Mouse (Mus musculus): ENCODE measurements at regions not wholly inside any gene's neighbourhood (a gene's known extent, or its start where the extent isn't known, plus 50 kb on each side); places are given as distances from the start of the nearest gene placed in this dataset.

DNA sequence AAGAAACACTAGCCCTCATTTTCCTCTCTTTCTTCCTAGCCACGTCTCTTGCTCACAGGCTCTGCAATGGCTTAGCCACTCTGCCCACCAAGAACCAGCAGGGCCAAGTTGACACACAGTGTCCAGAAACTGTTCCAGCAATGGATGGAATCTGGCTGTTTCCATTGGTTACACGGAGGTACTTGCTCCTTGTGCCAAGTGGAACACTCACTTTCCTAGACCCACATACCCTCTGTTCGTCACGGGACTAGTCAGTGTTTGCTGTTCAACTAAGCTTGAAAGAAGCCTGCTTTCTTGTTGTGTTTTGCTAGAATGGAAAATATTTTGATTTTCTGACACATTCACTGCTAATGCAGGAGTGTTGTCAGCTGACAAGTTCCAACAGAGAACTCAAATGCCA is 575.7 kb upstream of the Gulo start:
- TF ChIP-seq GATA1 (IDR thresholded peaks at IDR 0.05; ENCODE audit: low read length): no peak

DNA sequence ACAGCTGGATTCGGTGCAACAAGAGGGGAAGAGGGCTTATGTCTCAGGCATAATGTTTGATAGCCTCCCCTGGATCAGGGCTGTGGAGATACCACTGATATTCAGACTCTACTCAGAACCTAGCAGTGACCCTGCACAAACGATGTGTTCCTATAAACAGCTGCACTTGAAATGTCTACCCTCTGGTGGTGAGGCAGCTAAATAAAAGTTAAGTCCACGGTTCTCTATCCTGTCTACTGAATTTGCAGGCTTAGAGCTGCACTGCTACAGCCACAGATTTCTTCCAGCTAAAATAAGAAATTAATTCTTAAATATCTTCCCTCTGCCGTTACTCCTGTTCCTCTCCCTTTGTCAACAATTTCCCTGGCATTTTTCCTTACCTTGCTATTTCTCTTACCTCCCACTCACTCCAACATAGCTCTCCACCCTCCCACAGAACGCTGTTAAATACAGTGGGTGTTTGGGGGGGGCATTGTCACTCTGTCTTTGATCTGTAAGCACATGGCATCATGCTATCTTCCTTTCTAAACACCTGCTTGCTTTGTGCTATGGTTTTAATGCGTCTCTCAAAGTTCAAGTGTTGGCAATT is 571.0 kb upstream of the Gulo start:
- no peak for TF ChIP-seq GATA1 (IDR thresholded peaks at IDR 0.05; ENCODE audit: low read length)

DNA sequence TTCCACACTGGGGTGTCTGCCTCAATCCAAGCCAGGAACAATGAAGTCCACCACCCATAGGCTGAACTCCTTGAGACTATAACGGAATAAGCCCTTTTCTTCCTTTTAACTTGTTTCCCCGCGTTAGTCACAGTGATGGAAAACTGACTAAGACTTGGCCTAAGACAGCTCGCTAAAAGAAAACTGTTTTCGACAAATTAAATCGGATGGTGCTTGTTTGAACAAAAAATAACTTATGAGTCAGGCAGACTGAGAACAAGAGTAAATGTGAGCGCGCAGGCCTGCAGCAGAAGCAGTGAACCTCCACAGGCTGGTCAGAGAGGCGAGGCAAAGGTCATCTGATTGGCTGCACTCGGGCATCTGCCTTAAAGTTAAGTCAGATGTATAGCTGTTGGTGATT is 557.6 kb upstream of the Gulo start:
- no peak for TF ChIP-seq GATA1 (IDR thresholded peaks at IDR 0.05; ENCODE audit: low read length)

DNA sequence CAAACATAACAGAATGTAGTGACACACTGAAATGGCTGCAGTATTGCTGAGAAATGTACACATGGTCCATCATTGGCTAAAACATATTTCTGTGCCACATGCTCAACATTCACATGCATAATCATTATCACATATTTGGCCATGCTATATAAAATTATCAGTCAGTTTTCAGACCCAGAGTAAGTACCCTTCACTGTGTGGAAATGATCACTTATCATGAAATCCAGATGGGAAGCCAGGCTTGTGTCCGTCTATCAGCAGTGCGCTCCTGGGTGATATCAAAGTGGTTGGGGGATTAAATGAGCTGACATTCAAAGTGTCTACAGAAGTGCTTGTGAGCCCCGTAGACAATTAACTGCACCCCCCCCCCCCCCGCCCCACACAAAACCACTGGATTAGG is 553.7 kb upstream of the Gulo start:
- TF ChIP-seq GATA1 (IDR thresholded peaks at IDR 0.05; ENCODE audit: low read length): peak; percentile 43

DNA sequence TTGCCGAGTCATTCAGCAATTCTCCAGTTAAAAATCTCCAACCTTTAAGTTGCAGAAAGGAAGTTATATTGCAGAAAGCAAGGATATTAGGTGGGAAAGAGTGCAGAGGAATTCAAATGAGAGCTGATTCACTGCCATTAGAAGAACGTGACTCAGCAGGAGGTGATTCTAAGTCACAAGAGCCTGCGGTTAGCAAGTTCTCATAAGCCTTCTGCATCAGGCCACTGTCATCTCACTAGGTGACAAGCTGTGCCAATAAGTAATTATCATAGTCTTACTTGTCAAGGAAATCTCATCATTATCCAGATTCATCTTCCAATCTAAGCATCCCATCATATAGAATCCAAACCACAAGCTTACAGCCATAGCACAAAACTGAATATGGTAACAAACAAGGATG is 552.7 kb upstream of the Gulo start:
- no peak for TF ChIP-seq GATA1 (IDR thresholded peaks at IDR 0.05; ENCODE audit: low read length)

DNA sequence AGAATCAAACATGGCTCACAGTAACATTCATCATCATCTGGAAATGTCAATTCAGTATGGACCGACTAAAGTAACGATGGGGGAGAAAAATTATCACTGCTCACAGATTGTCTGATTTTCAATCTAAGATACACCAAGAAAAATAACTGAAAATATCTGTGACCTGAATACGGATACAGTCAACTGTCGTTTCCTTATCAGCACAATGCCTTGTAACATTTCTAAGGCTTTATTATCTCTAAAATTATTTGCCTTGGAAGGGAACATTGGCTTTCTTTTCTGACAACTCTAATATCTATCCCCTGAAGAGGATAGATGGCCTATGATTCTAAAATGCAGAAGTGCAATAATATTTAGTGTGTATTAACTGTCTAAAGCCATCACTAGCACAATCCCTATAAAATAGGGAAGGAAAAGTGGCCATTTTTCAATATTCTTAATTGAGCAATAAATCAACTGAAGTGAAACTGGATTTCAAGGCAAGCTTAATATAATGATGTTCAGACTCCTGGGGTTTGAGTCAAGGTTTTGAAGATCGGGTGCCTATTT is 552.1 kb upstream of the Gulo start:
- peak; percentile 57 for TF ChIP-seq GATA1 (IDR thresholded peaks at IDR 0.05; ENCODE audit: low read length)

DNA sequence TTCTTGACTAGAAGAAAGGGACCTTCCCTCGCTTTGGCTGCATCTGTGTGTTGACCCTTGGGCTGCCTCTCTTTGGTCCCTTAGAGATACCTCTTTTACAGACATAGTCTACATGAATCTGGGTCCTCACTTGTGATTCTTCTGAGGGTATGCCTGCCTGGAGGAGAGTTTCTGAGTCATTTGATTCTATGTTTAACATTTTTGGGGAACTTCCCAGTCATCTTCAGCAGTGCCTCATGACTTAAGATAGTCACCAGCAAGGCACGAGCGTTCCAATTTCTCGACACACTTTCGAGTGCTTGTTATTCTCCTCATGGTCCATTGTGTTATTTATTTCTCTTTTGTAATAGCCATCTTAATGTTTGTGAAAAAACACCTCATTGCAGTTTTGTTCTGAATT is 549.4 kb upstream of the Gulo start:
- no peak for TF ChIP-seq GATA1 (IDR thresholded peaks at IDR 0.05; ENCODE audit: low read length)

DNA sequence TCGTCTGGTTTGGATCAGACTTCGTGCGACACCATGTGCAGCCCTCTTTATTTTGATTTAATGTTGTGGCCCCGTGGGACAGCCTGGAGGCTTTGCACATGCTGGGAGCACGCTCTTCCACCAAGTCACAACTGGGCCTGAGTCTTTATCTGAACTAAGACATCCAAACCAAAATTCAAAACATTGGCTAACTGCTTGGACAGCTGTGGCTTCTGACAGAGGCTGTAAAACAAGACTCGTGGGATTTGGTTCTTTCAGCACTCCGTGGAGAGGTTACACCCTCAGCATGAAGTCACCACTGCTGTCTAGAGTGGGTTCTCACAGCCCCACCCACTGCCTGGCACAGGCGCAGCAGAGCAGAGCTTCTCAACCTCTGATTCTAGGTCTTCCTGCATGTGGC is 548.6 kb upstream of the Gulo start:
- no peak for TF ChIP-seq GATA1 (IDR thresholded peaks at IDR 0.05; ENCODE audit: low read length)

DNA sequence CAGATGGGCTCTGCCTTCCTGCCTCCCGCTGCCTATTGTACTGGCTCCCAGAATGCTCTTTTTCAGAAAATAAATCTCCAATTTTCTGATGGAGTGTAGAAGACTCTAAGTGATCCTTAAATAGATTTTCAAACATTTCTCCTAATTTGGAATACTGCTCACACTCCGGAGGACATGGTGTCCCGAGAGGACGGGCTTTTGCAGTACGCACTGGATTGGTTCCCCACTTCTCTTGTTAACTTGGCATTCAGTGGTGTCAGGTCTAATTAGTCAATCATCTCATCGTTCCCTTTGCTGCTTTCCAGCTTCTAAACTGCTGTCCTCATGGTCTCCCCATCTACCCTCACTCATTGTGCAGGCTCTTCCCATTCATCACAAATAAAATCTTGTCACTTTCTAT is 529.5 kb upstream of the Gulo start:
- no peak for TF ChIP-seq GATA1 (IDR thresholded peaks at IDR 0.05; ENCODE audit: low read length)

DNA sequence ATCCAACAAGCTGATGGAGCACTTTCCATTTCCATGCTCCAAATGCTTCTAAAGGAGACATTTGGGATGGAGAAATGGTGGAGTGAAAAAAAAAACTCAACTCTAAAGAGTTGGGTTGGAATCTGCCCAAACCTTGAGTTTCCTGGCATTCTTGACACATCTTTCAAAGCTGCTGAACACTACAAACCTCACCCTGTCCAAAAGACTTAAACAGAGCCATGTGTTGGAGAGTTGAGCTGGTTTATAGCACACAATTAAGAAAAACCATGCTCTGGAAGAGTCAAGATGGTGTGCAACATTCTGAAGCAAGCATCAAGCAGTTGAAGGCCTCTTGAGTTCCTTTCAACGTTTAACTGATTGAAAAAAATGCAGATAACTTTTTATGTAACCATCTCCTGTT is 525.7 kb upstream of the Gulo start:
- no peak for TF ChIP-seq GATA1 (IDR thresholded peaks at IDR 0.05; ENCODE audit: low read length)

DNA sequence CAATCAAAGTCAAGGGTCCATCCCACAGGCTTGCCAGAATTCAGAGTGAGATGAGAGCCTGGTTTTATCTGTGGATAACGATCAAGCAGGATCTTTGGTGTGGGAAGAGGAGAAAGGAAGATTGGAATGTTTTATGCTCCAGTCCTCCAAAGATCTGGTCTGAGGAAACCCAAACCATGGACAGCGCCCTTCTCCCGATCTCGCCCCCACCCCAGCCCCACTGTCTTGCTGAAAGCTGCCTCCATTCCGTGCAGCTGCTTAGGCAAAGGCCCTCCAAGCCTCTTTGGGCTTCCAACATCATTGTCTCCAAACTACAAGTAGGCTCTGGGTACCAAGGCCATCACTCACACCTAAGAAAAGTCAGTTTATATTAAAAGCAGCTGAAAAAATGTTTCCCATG is 519.1 kb upstream of the Gulo start:
- no peak for TF ChIP-seq GATA1 (IDR thresholded peaks at IDR 0.05; ENCODE audit: low read length)

DNA sequence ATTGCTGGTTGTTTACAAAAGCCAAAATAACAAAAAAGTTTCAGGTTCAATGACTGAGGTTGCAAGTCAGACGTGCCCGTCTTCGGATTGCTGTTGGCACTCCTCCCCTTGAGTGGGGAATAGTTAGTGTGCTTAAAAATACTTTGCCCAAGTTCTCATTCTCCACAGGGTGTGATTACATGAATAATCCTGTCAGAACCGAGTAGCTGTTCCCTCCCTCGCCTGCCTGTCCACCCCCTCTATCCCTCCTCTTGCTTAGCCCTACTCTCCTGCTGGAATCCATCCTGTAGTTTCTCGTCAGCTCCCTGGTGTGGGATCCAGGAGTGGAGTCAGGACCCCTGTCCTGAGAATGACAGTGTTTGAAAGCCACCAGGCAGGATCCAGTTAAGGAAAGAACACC is 518.1 kb upstream of the Gulo start:
- no peak for TF ChIP-seq GATA1 (IDR thresholded peaks at IDR 0.05; ENCODE audit: low read length)

DNA sequence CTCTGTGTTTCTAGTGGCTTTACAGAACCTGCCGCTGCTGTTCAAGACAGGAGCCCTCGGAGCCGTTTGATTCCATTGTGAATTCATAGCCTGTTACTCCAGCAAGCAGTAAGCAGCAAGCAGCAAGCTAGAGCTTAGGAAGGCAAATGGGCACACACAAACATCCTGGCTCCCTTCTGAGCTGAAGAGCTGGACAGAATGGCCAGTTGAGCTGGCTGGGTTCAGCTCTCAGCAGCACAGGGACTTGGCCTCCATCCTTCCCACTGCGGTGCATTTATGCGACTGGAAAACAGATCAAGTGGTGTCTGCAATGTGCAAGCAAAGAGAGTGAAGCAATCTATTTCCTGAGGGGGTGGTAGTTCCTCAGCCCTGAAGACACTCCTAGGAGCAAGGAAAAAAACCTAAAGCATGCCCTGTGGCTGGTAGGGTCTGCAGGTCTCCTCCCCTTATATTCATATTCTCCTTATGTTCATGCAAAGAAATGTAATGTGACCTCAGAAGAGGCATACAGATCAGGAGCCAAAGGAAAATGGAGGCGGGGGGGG is 513.9 kb upstream of the Gulo start:
- TF ChIP-seq GATA1 (IDR thresholded peaks at IDR 0.05; ENCODE audit: low read length): no peak

DNA sequence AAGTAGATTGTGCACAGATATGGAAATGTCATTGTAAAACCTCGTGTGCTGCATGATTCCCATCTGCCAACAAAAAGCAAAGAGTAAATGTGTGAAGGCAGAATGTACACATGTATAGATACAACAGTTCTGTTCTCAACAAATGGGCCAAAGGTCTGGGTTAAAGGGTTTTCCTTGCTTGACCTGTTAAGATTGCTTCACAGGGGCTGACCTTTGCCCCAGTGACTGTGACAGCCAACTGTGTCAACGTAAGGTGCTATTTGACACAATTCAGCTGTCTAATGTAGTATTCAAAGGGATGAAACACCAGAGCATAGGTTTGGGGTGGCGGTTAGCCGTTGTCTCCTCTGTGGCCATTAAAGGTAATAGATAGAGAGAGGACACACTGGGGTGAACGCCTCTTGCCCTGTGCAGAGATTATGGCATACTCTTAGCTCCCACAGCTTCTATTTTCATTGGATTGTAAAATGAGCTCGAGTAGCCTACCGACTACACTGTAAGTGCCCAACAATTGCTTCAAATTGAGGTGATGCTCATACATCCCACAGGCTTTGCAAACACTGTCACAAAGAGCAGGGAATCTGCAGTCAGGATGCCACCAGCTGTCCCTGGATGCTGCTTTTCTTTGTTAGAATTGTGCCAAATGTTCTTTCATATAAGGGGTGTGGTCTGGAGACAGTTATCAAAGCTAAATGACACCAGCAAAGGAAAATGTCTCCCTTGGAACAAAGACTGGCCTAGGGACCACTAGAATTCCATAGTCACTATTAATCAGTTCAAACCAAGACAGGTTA is 513.0 kb upstream of the Gulo start:
- no peak for TF ChIP-seq GATA1 (IDR thresholded peaks at IDR 0.05; ENCODE audit: low read length)

DNA sequence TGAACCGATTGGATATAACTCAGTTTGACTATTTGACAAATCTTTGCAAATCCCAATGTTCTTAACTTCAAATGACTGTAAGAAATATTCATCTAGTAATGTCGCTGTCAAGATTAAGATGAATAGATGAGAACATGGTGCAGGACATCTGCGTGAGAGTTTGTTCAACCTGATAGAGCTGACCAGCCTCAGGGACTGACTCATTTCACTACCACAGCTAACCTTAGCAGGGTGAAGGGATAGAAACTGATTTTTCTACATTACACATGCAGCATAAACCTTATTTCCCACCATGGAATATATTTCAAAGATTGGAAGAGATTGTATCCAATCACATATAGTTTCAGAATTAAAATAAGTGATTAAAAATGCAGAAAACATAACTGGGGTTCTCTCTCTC is 507.8 kb upstream of the Gulo start:
- no peak for TF ChIP-seq GATA1 (IDR thresholded peaks at IDR 0.05; ENCODE audit: low read length)

DNA sequence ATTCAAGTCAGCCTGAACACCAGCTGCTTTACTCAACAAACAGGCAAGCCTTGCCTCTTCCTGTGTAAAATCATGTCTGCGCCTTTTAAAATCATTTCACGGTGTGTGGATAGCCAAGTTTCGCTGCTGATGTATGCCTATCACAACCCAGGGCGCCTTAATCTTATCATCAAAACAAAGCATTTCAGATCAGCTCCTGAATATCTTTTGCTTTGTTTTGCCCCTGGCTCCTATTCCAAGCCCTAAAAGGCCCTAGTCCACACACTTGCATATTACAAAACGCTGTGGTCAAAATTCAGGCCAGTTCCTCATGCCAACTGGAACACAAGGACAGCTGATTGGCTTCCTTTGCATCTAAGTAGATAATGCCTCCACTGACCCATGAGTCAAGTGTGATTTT is 501.7 kb upstream of the Gulo start:
- no peak for TF ChIP-seq GATA1 (IDR thresholded peaks at IDR 0.05; ENCODE audit: low read length)

DNA sequence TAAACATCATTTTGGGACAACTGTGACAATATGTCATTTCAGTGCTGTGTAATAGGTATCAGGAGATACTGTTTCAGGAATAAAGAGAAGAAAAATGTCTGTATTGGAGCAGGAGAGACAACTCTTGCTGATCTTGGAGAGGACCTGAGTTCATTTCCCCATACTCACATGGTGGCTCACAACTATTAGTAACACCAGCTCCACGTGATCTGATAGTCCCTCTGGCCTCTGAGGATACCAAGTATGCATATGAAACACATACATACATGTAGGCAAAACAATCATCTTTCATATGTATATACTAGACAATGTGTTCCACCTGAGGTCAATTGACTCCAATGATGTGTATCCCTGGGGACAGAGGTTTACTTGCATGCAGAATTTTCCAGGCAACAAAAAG is 501.2 kb upstream of the Gulo start:
- no peak for TF ChIP-seq GATA1 (IDR thresholded peaks at IDR 0.05; ENCODE audit: low read length)

Data from G1E-ER4 (cell line).